Mouse (Mus musculus): Measurements from ENCODE around the gene Uba1.

Gene Uba1

GRCm38 (mm10) chrX:20658026-20658652, at the start of gene Uba1:
Uba1 (plus strand) TSS chrX:20658326.
- DNase-seq (ENCODE audit: low spot score in 2 of 2): peak; percentile 72

- DNase-seq (ENCODE audit: low spot score in 2 of 2): no peak
Measured at GRCm38 (mm10) chrX:20608500-20608899, 49.6 kb upstream of the Uba1 start.

GRCm38 (mm10) chrX:20616861-20617175, 41.3 kb upstream of the Uba1 start:
- DNase-seq (ENCODE audit: low spot score in 2 of 2): no peak

- DNase-seq (ENCODE audit: low spot score in 2 of 2): peak; percentile 80 to 85
Measured at GRCm38 (mm10) chrX:20617176-20617902, 40.8 kb upstream of the Uba1 start, which contains the start of the genes Rbm10 and Ndufb11. Rbm10 (plus strand) TSS chrX:20617503. Ndufb11 (minus strand) TSS chrX:20617619.

GRCm38 (mm10) chrX:20617903-20618399, 40.2 kb upstream of the Uba1 start:
- no peak for DNase-seq (ENCODE audit: low spot score in 2 of 2)

GRCm38 (mm10) chrX:20638141-20638540, 20.0 kb upstream of the Uba1 start:
- no peak for DNase-seq (ENCODE audit: low spot score in 2 of 2)

- DNase-seq (ENCODE audit: low spot score in 2 of 2): no peak
Measured at GRCm38 (mm10) chrX:20644780-20645179, 13.3 kb upstream of the Uba1 start.

- no peak for DNase-seq (ENCODE audit: low spot score in 2 of 2)
Measured at GRCm38 (mm10) chrX:20657593-20657992, 533 bp upstream of the Uba1 start.

- no peak for DNase-seq (ENCODE audit: low spot score in 2 of 2)
Measured at GRCm38 (mm10) chrX:20658891-20659406, 823 bp downstream of the Uba1 start.

- DNase-seq (ENCODE audit: low spot score in 2 of 2): no peak
Measured at GRCm38 (mm10) chrX:20662317-20662715, 4.2 kb downstream of the Uba1 start.

- peak; percentile 82 to 85 for DNase-seq (ENCODE audit: low spot score in 2 of 2)
Measured at GRCm38 (mm10) chrX:20662716-20663443, 4.8 kb downstream of the Uba1 start.

GRCm38 (mm10) chrX:20663444-20663790, 5.3 kb downstream of the Uba1 start:
- no peak for DNase-seq (ENCODE audit: low spot score in 2 of 2)

- DNase-seq (ENCODE audit: low spot score in 2 of 2): peak; percentile 80 to 83
Measured at GRCm38 (mm10) chrX:20687519-20688067, 29.5 kb downstream of the Uba1 start, which contains the start of gene Cdk16. Cdk16 (plus strand) TSS chrX:20687954.

- peak; percentile 78 to 87 for DNase-seq (ENCODE audit: low spot score in 2 of 2)
Measured at GRCm38 (mm10) chrX:20688068-20688547, 30.0 kb downstream of the Uba1 start.

- peak; percentile 45 to 79 for DNase-seq (ENCODE audit: low spot score in 2 of 2)
Measured at GRCm38 (mm10) chrX:20688615-20689014, 30.5 kb downstream of the Uba1 start.

- DNase-seq (ENCODE audit: low spot score in 2 of 2): no peak
Measured at GRCm38 (mm10) chrX:20691566-20691965, 33.4 kb downstream of the Uba1 start.

GRCm38 (mm10) chrX:20692616-20693015, 34.5 kb downstream of the Uba1 start:
- DNase-seq (ENCODE audit: low spot score in 2 of 2): no peak

GRCm38 (mm10) chrX:20695842-20696241, 37.7 kb downstream of the Uba1 start:
- no peak for DNase-seq (ENCODE audit: low spot score in 2 of 2)

- DNase-seq (ENCODE audit: low spot score in 2 of 2): peak; percentile 14 to 62
Measured at GRCm38 (mm10) chrX:20703741-20704290, 45.7 kb downstream of the Uba1 start, which contains the start of gene Usp11. Usp11 (plus strand) TSS chrX:20703906.

- DNase-seq (ENCODE audit: low spot score in 2 of 2): peak; percentile 64 to 80
Measured at GRCm38 (mm10) chrX:20704295-20705082, 46.4 kb downstream of the Uba1 start.

- no peak for DNase-seq (ENCODE audit: low spot score in 2 of 2)
Measured at GRCm38 (mm10) chrX:20705083-20705402, 46.9 kb downstream of the Uba1 start.
